Mouse (Mus musculus) adrenal gland, postnatal 4 days (tissue): Measurements from ENCODE around the gene Gm20509. TPM values are rescaled to one million over a fixed set of nuclear protein-coding genes. Genes with fewer than 3 reads are reported as not detected.
"Not testable (repeated sequence)": the region's sequence is repeated elsewhere in the genome, so short reads cannot be mapped to it uniquely, and the experiment has no call there.

Experiments used
- DNase-seq, 2 experiments: peaks; one replicate each; pipeline ENCODE4 v3.0.0; 2021 to 2022; ENCODE audit warnings: low spot score in 2 of 2, mixed read lengths in 2 of 2
- long read RNA-seq, 2 experiments: library from polyadenylated mRNA; stranded (forward); transcript quantifications; one replicate each; pipeline ENCODE4 v2.0.0; 2021
- total RNA-seq, 2 experiments: library from RNA; stranded (reverse); gene quantifications; 2 replicates each; pipeline ENCODE4 v1.2.3; 2021

Gm20509 gene
- total RNA-seq: not detected
- long read RNA-seq, experiment 1: 0 reads
- long read RNA-seq, experiment 2: 0 reads

DNA sequence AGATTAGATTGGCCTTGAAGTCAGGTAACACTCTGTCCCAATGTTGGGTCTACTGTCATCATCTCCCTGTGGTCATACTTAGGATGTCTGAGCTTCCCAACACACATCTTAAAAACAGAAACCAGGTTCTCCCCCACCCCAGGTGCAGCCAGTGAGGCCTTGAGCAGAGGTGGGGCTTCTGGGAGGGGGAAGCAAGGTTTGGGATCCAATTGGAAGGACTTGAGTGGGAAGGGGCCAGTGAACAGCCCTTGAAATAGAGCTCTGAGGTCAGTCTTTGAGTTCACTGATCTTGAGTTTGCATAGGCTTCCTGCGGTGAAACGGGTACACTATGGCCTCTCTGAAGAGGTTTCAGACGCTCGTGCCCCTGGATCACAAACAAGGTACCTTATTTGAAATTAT lies at the start of gene Gm20509:
TSS of gene Gm20509 (plus strand) at position 290 of the 400 bp plus-strand sequence.
- no peak for DNase-seq

DNA sequence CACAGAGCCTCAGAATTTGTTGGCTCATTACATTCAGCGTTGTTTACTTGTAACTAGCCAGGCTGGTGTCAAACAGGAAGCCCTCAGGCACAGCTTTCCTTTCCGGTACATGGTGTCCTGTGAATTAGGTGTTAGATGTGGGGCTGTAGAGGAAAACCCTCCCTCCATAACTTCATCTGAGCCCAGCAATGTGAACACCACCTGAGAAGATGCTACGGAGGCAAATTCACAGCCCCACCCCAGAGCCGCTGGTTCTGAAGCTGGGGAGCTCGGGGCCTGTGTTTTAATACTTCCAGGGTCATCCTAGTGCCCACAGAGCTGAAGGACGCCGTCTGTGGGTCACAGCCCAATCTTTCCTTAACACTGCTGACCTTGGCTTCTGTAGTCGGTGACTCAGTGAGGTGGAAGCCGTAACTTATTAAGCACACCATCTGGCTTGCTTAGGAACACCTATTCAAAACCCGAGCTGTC lies 46.8 kb upstream of the Gm20509 start:
- DNase-seq: no peak

DNA sequence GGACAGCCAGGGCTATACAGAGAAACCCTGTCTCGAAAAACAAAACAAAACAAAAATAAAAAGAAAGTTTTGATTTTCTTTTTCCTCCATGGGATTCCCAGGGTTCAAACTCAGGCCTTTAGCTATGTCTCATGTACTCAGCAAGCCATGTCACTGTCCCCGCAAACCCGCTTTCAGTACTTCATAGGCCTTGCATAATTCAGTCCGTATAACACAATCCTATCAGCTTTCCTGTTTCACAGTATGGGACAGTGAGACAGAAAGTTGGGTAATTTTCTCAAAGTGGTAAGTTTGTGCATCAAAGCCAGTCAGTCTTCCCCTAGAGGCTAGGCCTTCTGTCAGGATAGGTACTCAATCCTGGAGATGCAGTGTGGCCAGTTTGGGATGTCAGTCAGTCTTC lies 43.0 kb upstream of the Gm20509 start:
- DNase-seq: no peak

DNA sequence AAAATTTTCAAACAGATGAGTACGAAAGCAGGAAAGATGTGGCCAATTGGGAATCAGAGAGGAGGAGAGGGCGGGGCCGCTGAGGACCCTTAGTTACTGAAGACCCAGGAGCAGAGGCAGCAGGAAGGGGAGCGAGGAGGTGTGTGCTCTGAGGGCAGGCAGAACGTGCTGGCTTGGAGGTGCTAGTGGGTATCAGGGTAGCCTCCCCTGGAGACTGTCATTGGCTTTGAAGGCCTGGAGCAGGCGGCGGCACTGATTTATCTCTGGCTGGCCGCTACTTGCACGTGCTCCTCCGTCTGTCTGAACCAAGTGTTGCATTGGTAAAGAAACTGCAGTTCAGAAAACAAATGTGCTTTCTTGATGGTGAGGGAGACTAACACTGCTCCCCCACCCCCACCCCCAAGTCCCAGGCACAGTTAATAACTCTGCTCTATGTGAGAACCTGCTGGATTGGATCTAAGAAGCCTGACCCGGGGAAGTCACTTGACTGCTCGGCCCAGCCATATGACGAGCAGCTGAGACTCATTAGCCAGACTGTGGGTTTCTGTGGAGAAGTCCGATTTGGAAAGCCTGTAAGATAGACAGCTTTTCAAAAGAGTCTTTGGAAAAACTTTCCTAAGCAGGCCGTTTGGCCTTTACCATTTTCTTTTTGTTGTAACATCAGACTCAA lies 38.5 kb upstream of the Gm20509 start:
- DNase-seq: no peak

DNA sequence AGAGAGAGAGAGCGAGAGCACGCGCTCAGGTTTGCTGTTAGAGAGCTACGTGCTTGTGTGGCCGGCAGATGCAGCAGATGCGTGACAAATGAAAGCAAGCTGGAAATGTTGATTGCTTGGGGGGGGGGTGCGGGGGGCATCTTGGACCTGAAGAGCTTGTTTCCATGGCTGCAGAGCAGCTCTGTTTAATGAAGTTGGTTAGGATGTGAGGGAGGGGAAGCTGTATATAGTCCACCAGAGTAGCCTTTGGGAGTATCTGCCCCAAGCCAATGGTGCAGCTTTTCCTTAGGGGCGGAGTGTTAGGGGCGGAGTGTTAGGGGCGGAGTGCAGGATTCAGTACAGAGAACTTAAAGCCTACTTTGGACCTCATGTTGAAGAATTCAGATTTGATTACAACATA lies 35.2 kb upstream of the Gm20509 start:
- DNase-seq: no peak

DNA sequence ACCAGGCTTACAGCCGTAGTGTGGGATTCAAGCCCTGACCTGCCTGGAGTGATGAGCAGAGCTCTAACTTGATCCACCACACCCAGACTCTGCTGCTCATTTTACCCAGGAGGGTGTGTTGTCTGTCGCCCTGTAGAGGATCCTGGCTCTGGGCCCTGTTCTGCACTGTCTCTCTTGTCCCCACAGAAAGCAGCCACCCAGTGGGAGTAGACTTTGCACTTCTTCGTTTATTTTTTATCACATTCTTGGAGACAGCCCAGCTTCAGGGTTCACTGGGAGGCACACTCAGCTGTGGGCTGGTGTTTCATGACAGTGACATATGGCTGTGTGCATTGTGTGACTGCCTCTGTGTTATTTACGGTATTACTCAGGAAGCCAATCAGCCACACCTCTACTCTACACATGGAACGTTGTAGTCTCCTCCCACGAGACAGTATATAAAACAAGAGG lies 34.0 kb upstream of the Gm20509 start:
- no peak for DNase-seq

DNA sequence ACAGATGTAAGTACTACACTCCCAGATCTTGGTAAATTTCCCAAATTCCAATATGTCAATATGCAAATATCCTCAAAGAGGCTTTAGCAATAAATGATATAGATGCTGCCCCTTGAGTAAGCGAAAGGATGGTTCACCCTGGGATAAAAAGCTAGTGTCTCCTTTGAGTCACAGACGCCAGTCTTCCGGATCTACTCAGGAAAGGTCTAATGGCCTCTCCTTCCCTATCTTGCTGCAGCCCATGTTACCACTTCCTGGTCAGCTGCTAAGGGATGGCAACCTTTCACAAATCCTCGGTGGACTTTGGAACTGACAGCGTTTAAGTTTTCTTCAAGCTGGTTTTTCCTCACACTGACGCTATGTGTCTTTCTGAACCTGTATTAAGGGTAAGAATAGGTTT lies 33.6 kb upstream of the Gm20509 start:
- DNase-seq: no peak

DNA sequence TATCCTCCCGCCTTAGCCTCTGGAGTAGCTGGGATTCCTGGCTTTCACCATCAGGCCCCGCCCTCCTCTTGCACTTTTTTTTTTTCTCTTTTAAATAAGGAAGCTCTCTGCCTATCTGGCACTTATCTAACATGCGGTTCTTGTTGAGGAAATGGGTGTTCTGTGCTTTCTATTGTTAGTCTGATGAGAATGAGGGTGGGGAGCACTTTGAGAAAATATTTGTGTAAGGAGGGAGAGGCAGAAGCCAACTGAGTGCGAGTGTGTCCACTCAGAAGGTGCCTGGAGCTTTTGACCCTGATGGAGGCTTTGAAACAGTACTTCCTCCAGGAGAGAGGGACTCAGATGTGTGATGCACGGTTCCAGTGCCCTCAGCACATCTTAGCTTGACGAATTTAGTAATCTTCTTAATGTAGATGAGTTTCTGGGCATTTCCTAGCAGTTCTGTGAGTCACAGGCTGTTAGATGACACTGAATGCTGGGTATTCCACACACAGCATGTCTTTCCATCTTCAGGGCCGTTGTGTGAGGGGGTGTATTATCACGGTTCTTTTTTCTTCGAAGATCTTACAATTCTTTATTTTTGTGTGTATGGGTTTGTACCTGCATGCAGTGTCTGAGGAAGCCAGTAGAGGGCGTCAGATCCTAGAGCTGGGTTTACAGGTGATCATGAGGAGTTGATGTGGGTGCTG lies 31.2 kb upstream of the Gm20509 start:
- DNase-seq: no peak

DNA sequence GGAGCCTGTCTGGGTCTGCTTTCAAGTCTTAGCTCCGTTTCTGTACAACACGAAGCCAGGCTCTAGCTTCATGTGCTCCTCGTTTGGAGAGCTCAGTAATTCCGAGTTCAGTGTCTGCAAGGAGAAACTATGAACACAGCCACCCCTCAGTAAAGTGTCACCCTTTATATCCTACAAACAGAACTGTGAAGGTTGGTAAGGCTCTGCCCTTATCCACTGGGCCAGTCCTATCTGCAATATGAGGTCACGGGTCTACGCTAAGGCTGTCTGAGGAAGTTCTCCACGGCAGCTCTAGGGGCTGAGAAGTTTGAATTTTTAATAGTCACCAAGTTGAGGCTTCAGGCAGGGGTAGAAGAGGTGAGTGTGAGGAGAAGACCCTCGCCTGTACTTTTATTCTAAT lies 29.8 kb upstream of the Gm20509 start:
- no peak for DNase-seq

DNA sequence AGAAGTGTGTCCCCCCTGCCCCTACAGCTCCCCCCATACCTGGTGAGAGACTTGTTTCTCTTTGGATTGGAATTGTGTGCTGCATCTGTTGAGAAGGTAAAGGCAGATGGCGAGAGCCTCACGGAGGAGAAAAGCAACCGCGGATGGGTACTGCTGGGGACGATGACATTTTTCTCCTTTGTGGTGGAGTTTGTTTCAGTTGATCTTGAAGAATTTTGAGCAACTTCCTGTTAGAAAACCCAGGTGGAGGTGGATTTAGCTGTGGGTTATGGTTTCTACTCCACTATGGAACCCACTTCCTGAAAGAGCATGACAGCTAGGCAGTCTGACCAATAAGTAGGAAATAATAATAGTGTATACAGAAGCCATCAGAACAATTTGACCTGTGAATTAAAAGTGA lies 29.1 kb upstream of the Gm20509 start:
- DNase-seq: no peak

DNA sequence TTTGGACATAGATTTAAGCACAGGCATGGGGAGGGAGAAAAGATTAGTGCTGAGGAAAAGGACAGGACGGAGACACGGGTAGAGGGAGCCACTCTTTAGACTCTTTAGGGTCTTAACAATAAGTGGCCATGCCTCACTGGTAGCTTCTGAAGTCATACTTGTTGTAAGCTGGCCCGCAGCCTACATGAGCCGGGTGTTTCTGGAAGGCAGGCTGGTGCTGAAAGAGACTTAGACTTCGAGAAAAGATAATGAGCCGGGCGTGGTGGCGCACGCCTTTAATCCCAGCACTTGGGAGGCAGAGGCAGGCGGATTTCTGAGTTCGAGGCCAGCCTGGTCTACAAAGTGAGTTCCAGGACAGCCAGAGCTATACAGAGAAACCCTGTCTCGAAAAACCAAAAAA lies 22.9 kb upstream of the Gm20509 start:
- DNase-seq: not testable (repeated sequence)

DNA sequence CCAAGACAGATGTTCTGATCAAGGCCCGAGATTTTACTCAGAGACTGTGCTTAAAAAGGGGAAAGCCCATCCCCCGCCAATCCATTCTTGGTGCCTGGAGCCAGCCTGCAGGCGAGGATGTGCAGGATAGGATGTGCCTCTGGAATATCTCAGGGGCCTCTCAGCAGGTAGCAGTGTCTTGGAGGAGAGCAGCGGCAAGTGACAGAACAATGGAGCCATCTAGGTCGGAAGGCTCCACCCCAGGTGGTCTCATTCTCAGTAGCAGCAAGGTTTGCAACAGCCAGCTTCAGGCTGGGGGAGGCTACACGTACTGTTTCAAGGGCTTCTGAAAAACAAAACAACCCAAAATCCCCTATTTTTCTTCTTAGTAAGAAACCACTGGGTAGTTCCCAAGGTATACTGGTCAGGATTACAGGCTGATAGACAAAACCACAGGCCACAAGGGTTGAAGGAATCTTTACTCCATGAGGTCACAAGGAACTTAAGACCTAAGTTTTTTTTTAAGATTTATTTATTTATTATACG lies 22.4 kb upstream of the Gm20509 start:
- DNase-seq: no peak

DNA sequence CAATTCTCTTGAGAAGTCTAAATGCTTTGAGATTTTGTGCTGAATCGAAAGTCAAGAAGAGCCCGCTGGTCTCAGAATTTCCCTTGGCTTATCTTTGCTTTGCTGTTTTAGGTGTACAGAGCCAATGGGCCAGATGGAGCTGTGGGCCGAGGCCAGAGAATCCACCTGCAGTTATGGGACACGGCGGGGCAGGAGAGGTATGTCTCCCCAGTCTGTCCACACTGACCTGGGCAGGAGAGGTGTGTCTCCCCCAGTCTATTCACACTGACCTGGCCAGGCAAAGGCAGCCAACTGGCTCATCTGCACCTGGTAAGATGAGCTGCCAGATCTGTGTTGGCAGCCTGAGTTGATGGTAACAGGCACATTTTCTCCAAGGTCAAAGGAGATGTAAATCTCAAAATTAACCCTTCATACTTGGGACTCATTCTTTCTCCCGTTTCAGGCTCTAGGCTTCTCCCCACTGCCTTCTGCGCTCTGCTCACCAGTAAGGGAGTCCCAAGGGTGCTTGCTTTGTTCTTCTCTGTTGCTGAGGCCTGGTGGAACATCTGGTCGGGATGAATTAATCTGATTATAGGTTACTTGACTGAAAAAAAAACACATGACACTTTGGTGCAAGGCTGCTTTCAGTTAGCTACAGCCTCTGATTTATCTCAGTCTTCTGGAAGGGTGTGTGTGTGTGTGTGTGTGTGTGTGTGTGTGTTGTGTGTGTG lies 19.8 kb upstream of the Gm20509 start:
- no peak for DNase-seq

DNA sequence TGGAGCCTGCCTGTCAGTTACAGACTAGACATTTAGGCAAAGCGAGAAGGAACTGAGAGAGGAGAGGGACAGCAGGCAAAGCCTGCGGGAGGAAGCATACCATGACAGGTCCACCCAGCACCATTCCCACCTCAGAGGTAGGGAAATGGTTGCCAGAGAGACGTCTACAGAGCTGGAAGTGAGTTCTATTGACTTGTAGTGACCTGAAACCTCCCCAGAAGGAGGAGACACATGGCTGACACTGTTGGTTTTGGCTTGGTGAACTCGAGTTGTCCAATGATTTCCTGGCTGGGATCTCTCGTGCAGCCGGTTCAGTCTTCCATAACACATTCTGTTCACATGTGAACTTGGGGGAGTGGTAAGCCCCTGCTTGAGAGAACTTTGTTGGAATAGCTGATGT lies 18.3 kb upstream of the Gm20509 start:
- no peak for DNase-seq

DNA sequence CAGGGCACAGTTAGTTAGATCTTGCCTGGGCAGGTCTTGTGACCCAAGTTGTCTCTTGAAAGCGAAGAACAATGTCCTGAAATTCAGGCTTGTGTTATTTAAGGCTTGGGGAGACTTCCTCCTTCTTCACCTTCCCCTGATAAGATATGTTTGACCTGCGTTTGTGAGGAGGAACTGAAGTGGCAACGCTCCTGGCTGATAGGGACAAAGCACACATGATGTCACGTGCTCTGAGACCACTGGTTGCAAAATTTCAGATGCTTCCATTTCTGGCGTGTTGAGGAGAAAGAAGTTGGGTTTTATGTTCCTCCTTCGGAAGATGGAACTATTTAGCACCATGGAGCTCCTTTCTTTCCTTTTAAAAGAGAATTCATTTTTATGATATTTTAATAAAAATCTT lies 16.4 kb upstream of the Gm20509 start:
- DNase-seq: no peak

DNA sequence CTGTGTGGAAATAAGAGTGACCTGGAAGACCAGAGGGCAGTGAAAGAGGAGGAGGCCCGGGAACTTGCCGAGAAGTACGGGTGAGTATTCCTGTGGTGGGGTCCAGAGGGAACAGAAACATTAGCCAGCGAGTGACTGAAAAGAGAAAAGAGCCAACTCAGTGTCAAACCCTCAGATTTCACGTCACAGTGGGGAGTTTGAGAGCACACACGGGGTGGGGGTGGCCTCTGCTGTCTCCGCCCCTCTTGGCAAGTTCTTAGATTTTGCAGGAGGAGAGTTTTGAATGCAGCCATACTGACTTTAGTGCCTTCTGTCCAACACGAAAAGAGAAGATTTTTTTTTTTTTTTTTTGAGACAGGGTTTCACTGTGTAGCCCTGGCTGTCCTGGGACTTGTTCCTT lies 15.1 kb upstream of the Gm20509 start:
- DNase-seq: no peak

DNA sequence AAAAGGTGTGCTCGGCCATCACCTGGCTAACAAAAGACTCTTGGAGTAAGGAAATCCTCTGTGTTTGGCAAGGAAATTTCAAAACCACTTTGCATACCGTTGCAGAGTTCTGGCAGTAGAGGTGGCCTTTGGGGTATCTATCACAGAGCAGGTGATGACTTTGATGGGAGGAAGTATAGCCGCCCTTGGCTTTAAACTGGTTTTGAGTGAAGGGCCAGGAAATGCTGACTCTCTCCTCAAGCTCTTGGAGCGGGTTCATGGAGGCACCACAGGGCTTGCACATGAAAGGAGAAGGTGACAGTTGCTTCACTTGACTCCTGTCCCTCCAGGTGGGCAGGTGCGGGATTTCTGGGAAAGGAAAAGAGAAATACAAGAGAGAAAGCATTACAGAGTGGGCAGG lies 14.7 kb upstream of the Gm20509 start:
- no peak for DNase-seq

DNA sequence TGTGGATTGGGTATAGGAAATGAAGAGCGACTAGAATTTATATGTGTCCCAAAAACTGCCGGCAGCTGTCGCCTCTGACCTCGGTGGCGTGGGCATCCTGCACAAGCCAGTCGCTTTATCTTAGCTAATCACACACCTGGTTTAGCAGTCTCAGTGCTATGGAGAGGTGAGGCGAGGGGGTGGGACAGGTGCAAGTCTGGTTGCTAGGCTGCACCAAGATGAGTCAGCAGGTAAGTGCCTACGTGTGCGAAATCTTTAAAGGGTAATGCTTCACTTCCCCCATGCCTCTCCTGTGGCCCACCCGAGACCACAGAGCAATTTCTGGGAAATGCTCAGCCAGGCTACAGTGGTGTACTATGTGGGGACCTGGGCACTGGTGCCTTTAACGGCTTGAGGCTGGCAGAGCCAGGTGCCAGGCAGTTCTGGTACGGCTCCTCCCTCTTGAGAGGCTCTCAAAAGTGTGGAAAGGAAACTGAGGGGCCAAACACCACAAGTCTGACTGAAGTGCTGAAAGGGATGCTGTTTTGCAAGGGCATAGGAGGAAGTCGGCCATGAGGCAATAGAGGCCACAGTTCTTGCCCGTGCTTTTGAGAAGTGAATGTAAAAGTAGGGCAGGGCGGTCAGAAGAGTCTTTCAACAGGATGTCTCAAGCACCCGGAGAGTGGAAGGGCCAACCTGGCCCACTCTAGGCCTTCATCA lies 12.9 kb upstream of the Gm20509 start:
- no peak for DNase-seq

DNA sequence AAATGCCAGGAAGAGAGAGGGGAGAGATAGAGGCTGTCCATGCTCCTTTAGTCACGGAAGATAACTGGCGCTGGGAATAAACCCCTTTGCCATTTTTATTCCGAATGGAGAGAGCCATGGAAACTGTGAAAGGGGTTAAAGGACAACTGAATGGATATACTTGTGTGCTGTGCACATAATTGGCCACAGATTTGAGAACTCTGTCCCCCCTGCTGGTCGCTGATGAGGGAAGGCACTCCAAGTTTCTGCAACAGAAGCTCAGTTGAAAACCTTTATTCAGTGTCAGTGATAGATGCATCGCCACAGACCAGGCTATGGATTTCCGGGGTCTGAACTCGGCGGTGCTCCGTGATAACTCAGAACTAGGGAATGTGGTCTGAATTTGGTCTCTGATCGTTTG lies 12.1 kb upstream of the Gm20509 start:
- no peak for DNase-seq

DNA sequence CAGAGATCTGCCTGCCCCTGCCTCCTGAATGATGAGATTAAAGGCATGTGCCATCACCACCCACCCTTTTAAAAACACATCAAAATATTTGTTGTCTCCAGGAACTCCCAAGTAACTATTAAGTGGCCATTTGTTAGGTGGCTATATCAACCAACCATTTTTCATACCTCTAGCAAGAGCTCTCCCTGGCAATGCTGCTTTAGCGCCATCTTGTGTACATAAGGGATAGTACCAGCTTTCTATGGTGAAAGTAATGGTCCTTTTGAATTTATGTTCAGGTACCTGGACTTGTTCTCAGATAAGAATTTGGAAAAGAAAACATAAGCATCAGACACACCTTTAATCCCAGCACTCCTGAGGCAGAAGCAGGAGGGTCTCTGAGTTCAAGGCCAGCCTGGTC lies 10.5 kb upstream of the Gm20509 start:
- DNase-seq: no peak

DNA sequence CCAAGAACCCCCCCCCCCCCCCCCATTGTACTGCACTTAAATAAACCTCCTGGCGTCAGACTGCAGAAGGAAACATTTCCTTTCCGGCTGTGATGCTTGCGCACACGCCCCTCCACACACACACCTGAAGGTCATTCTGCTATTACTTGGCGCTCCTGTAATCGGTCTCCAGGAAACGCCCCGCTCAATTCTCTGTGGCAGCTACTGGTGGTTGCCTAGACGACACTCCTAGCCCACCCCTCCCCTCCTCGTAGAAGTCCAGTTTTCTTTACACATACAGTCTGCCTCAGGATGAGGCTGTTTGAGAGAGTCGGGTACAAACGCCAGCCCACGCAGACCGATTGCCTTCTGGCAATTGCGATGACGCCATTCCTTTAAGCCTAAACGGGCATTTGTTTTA lies 7.7 kb upstream of the Gm20509 start:
- no peak for DNase-seq
